Mouse (Mus musculus) embryonic facial prominence, embryonic 11.5 days (tissue): ENCODE measurements around the gene Cct2. TPM values are rescaled to one million over a fixed set of nuclear protein-coding genes. Genes with fewer than 3 reads are reported as not detected.
A peak's percentile ranks its signal among the peaks of the same experiment; 100 is the strongest.

Experiments
- ATAC-seq: fragments of 200-750 bp; cut with Nextera tagmentation; replicated peaks from 2 replicates; pipeline ENCODE4 v1.8.0; 2017; ENCODE audit warnings: low read depth; ENCODE audit not compliant: insufficient number of reproducible peaks, low FRiP score, low TSS enrichment
- DNase-seq: peaks from one replicate; pipeline ENCODE4 v3.0.0-alpha.2; 2015; ENCODE audit warnings: low spot score
- H3K27ac ChIP-seq: fragments of 300-500 bp; sonication (generic); replicated peaks from 2 replicates; pipeline ENCODE4 v1.5.1; 2014; ENCODE audit warnings: mild to moderate bottlenecking, low read depth, low read length, control low read depth
- H3K27me3 ChIP-seq: fragments of 300-500 bp; sonication (generic); 2 replicates; pipeline ENCODE4 v1.6.1; 2014; ENCODE audit warnings: mild to moderate bottlenecking, low read length, moderate library complexity, mixed read lengths; ENCODE audit not compliant: control insufficient read depth, insufficient read depth
- H3K36me3 ChIP-seq: fragments of 300-500 bp; sonication (generic); replicated peaks from 2 replicates; pipeline ENCODE4 v1.6.1; 2014; ENCODE audit warnings: low read depth, mild to moderate bottlenecking, low read length, moderate library complexity, mixed read lengths; ENCODE audit not compliant: control insufficient read depth, insufficient read depth
- H3K4me1 ChIP-seq: fragments of 300-500 bp; sonication (generic); 2 replicates; pipeline ENCODE4 v1.6.1; 2014; ENCODE audit warnings: low read length, mixed read lengths; ENCODE audit not compliant: control insufficient read depth, insufficient read depth
- H3K4me2 ChIP-seq: fragments of 300-500 bp; sonication (generic); 2 replicates; pipeline ENCODE4 v1.6.1; 2014; ENCODE audit warnings: low read depth, mild to moderate bottlenecking, control low read depth, low read length, moderate library complexity
- H3K4me3 ChIP-seq: fragments of 300-500 bp; sonication (generic); 2 replicates; pipeline ENCODE4 v1.5.1; 2014; ENCODE audit warnings: low read depth, low read length, control low read depth
- H3K9ac ChIP-seq: fragments of 300-500 bp; sonication (generic); replicated peaks from 2 replicates; pipeline ENCODE4 v1.6.1; 2014; ENCODE audit warnings: mild to moderate bottlenecking, control low read depth, low read length
- H3K9me3 ChIP-seq: fragments of 300-500 bp; sonication (generic); replicated peaks from 2 replicates; pipeline ENCODE4 v1.6.1; 2016; ENCODE audit warnings: mild to moderate bottlenecking, low read length, inconsistent platforms, mixed read lengths; ENCODE audit not compliant: control insufficient read depth
- WGBS: fragments of 180-500 bp; shearing (Covaris S2); extraction: QIAGEN DNeasy Blood & Tissue Kit; methylation state at CpG from one replicate; pipeline ENCODE4 v1.1.7; 2014; 5-methylcytosine and 5-hydroxymethylcytosine counted together
- polyA plus RNA-seq: library from polyadenylated mRNA; unstranded; fragments of >200 nt; fragmentation: Nextera tagmentation; extraction: Ambion mirVana; gene quantifications from 2 replicates; pipeline ENCODE4 v1.2.1, GENCODE M21; 2014

The Cct2 gene
- polyA plus RNA-seq, 1 experiment from 2014 or later: 384 TPM

DNA sequence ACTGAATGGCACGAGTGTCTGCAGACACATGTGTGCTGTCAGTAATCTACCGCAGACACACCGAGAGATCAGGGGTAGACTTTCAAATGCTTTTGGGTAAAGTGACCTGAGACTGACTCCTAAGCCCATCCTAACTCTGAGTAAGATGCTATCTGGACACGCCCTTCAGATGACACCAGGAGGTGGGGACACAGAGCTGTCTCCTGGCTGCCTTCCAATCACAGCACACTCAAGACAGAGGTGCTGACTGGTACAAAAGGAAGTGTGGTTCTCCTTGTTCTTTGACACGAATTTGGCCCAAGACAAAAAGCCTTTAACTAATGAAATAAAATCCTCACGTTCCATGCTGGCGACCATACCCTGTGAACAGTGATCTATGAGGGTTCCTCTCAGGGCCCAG is 9.6 kb upstream of the Cct2 start:
- H3K36me3 ChIP-seq: peaks cover 3% of the 10 kb centered on the region; the same call in 1 of the 2 replicates
- no peaks in the 10 kb centered on the region for H3K27me3 ChIP-seq
- no peak overlapping the region for H3K27ac ChIP-seq
- no peaks in the 10 kb centered on the region for H3K4me1 ChIP-seq
- ATAC-seq: no peak
- no peak overlapping the region for H3K4me2 ChIP-seq
- no peak overlapping the region for H3K4me3 ChIP-seq
- DNase-seq: no peak
- no peaks in the 10 kb centered on the region for H3K9me3 ChIP-seq
- WGBS: 86% methylated on average over 7 of the region's 7 CpGs
- H3K9ac ChIP-seq: no peak overlapping the region

DNA sequence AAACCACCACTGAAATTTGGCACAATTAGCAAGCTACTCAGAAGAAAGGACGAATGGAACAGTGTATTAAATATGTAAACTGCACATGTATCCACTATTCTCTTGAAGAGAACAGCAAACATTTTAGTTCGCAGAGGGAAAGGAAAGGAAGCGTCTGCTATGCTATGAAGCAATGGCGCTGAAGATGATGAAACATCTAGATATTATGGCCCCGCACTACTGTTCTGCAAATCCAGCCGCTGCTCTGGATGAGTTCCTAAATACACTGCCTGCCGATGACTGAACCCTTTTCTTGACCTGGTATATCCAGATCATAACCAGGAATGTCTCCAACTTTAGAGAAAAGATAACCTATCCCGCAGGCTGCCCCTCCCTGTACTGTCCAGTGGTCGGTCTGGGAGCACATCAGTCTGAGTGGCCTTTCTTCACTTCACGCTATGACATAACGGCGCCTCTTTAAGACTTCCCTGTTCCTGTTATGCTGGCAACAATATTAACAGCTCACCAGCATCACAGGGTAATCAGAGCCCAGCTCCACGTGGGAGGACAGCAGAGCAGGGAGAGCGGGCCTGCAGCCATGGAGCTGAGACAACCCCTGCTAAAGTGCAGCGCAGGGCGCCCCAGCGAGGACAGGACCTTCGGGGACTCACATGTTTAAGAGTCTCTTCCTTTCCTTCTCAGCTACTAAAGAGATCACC is 8.7 kb upstream of the Cct2 start:
- DNase-seq: no peak
- Histone ChIP-seq H3K9ac (no peak overlapping the region), H3K4me3 (no peak overlapping the region), H3K4me2 (no peak overlapping the region), H3K27me3 (no peaks in the 10 kb centered on the region), H3K36me3 (peaks cover 3% of the 10 kb centered on the region; the same call in 1 of the 2 replicates), H3K4me1 (no peaks in the 10 kb centered on the region), H3K27ac (no peak overlapping the region), H3K9me3 (no peaks in the 10 kb centered on the region)
- no peak for ATAC-seq
- WGBS: 94% methylated on average over 18 of the region's 18 CpGs

- WGBS: 94% methylated on average over 3 of the region's 3 CpGs
- Histone ChIP-seq H3K27me3 (no peaks in the 10 kb centered on the region), H3K27ac (no peak overlapping the region), H3K4me2 (no peak overlapping the region), H3K4me3 (no peak overlapping the region), H3K9ac (no peak overlapping the region), H3K36me3 (no peaks in the 10 kb centered on the region; the same call in 1 of the 2 replicates), H3K4me1 (no peaks in the 10 kb centered on the region), H3K9me3 (no peaks in the 10 kb centered on the region)
- no peak for DNase-seq
- no peak for ATAC-seq
Observed at GRCm38 (mm10) chr10:117069109-117069508, 5.5 kb upstream of the Cct2 start.

GRCm38 (mm10) chr10:117064076-117064475 is 462 bp upstream of the Cct2 start:
- ATAC-seq (no peak), DNase-seq (no peak)
- Histone ChIP-seq H3K4me3 (peak overlapping the region; percentile 12; the same call in 1 of the 2 replicates), H3K9ac (peak overlapping the region; percentile 58), H3K4me2 (no peak overlapping the region), H3K27ac (no peak overlapping the region), H3K4me1 (no peaks in the 10 kb centered on the region), H3K9me3 (no peaks in the 10 kb centered on the region), H3K27me3 (no peaks in the 10 kb centered on the region), H3K36me3 (peaks cover 4% of the 10 kb centered on the region)
- 10% methylated on average over 7 of the region's 7 CpGs for WGBS

DNA sequence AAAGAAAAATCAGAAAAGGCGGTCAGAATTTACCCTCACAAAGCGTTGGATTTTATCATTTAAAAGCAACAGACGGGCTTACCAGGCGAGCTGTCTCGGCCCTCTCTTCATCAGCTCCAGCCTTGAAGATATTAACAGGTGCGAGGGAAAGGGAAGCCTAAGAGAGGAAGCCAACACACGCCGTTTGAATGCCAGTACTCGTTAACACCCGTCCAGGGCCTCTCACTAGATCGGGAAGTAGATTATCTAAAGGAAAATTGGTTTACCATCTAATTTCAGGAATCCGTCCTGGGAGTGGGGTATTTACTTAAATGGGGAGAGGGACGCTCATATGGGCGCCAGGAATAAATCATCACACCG is 740 bp downstream of the Cct2 start:
- Histone ChIP-seq H3K9ac (peak overlapping the region; percentile 76), H3K9me3 (no peaks in the 10 kb centered on the region), H3K36me3 (peaks cover 7% of the 10 kb centered on the region), H3K27me3 (no peaks in the 10 kb centered on the region), H3K4me1 (no peaks in the 10 kb centered on the region), H3K4me2 (peak overlapping the region; percentile 61), H3K27ac (no peak overlapping the region), H3K4me3 (peak overlapping the region; percentile 64)
- no peak for DNase-seq
- ATAC-seq: no peak
- 4% methylated on average over 15 of the region's 15 CpGs for WGBS

DNA sequence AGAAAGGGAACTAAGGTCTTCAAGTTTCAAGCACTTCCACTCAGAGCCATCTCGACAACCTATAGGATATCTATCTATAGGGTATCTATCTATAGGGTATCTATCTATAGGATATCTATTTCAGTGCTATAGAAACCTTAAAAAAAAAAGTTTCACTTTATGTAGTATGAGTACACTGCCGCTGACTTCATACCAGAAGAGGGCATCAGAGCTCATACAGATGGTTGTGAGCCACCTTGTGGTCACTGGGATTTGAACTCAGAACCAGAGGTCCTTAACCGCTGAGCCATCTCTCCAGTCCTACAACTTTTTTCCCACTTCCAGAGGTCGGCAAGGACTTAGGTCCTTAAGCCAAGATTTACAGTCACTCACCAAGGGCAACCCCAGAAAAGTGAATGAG is 7.9 kb downstream of the Cct2 start:
- DNase-seq (no peak), ATAC-seq (no peak)
- H3K4me3 ChIP-seq: no peak overlapping the region
- H3K9ac ChIP-seq: no peak overlapping the region
- H3K4me2 ChIP-seq: no peak overlapping the region
- H3K36me3 ChIP-seq: peaks cover 39% of the 10 kb centered on the region
- H3K4me1 ChIP-seq: no peaks in the 10 kb centered on the region
- WGBS: 91% methylated on average over 4 of the region's 4 CpGs
- no peak overlapping the region for H3K27ac ChIP-seq
- H3K27me3 ChIP-seq: no peaks in the 10 kb centered on the region
- H3K9me3 ChIP-seq: no peaks in the 10 kb centered on the region

DNA sequence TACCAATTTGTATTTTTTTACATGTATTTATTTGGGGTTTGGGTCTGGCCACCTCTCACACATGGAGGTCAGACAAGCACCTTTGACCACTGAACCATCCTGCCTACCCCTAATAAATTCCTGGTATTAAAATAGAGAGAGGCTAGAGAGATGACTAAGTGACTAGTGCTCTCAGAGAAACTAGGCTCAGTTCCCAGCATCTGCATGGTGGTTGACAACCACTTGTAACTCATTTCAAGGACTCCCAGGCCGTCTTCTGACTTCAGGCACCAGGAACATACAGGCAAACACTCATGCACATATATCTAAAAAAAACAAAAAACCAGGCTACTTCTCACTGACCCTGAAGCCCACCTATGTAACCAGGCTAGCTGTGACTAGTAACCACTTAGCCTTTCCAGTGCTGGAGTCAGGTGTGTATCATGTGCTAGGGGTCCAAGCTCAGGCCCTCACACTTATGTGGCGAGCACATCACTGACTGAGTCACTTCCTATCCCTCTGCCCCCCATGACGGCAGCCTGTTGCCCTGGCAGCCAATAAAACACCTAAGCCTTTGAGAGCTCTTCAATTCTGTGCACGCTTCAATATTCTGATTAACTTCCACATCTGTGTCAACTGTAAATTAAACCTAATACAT is 13.5 kb downstream of the Cct2 start:
- WGBS: 88% methylated on average over 4 of the region's 4 CpGs
- no peak for DNase-seq
- H3K4me2 ChIP-seq: no peak overlapping the region
- H3K9ac ChIP-seq: no peak overlapping the region
- no peak for ATAC-seq
- H3K9me3 ChIP-seq: no peaks in the 10 kb centered on the region
- H3K27ac ChIP-seq: no peak overlapping the region
- no peaks in the 10 kb centered on the region for H3K27me3 ChIP-seq
- no peaks in the 10 kb centered on the region for H3K4me1 ChIP-seq
- H3K4me3 ChIP-seq: no peak overlapping the region
- H3K36me3 ChIP-seq: peaks cover 17% of the 10 kb centered on the region

DNA sequence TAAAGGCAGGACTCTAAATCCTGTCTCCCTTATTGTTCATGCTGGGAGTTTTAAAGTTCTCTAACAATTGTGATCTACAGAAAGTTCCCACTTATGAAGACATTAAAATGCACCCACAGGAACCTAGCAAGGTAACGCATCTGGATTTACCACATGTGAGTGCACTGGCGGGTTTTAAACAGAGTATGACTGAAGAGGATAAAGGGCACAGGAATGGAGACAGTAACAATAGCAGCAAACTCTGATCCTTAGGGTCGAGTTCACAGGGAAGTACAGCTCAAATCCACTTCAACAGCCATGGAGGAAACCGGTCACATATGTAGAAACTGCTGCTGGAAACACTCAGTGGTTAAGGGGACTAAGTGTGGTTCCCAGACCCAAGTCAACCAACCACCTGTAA is 14.4 kb downstream of the Cct2 start:
- no peak overlapping the region for H3K4me2 ChIP-seq
- DNase-seq (no peak), ATAC-seq (no peak)
- no peak overlapping the region for H3K9ac ChIP-seq
- no peak overlapping the region for H3K4me3 ChIP-seq
- H3K9me3 ChIP-seq: no peaks in the 10 kb centered on the region
- 85% methylated on average over 4 of the region's 4 CpGs for WGBS
- no peak overlapping the region for H3K27ac ChIP-seq
- peaks cover 15% of the 10 kb centered on the region for H3K36me3 ChIP-seq
- H3K4me1 ChIP-seq: no peaks in the 10 kb centered on the region
- no peaks in the 10 kb centered on the region for H3K27me3 ChIP-seq
